11 mouse cellular contexts compared by ENCODE assay signal in genomic region chr1:113297807-113298206, GRCm38 (mm10).
DNase-seq lines count a peak whose midpoint lies in the region; ATAC-seq lines count a peak whose summit lies in the region.
"Had no signal": no experiment of that assay in that cellular context is flagged by ENCODE, and none has a peak within 500 bp of the region (broad histone marks: within the 10 kb centered on the region; RNA-seq: fewer than 3 reads in every experiment).

No protein-coding gene starts in this region.

- 65% methylated on average over 3 of the region's 3 CpGs for WGBS in forebrain, embryonic 14.5 days
- WGBS in forebrain, embryonic 16.5 days, result 59% methylated on average over 3 of the region's 3 CpGs
- WGBS in midbrain, embryonic 16.5 days, result 71% methylated on average over 3 of the region's 3 CpGs

- no peak for ATAC-seq in forebrain, embryonic 14.5 days
- no peak for ATAC-seq in forebrain, embryonic 16.5 days
- no peak for ATAC-seq in granulocyte monocyte progenitor cell, adult 5-6 weeks (replicated peaks; ENCODE audit: poor library complexity, severe bottlenecking)
- ATAC-seq in midbrain, embryonic 16.5 days, result no peak

- H3K36me3 ChIP-seq in forebrain, embryonic 14.5 days (ENCODE audit: control insufficient read depth, insufficient read depth, low read length), result no peaks in the 10 kb centered on the region
- no peaks in the 10 kb centered on the region for H3K36me3 ChIP-seq in forebrain, embryonic 16.5 days (ENCODE audit: control insufficient read depth, insufficient read depth)
- no peaks in the 10 kb centered on the region for H3K36me3 ChIP-seq in midbrain, embryonic 16.5 days (ENCODE audit: control insufficient read depth, insufficient read depth, low read length)
- H3K36me3 ChIP-seq: limb, embryonic 15.5 days had no signal

- H3K4me2 ChIP-seq in forebrain, embryonic 14.5 days (ENCODE audit: low read length), result no peak overlapping the region
- H3K4me2 ChIP-seq in forebrain, embryonic 16.5 days (ENCODE audit: low read length), result no peak overlapping the region
- no peak overlapping the region for H3K4me2 ChIP-seq in midbrain, embryonic 16.5 days (ENCODE audit: low read length)
- H3K4me2 ChIP-seq: limb, embryonic 15.5 days had no signal

- no peak overlapping the region for H3K9ac ChIP-seq in forebrain, embryonic 14.5 days (ENCODE audit: low read length)
- H3K9ac ChIP-seq in forebrain, embryonic 16.5 days (replicated peaks; ENCODE audit: low read depth, low read length), result no peak overlapping the region
- no peak overlapping the region for H3K9ac ChIP-seq in midbrain, embryonic 16.5 days (ENCODE audit: low read depth, low read length)
- H3K9ac ChIP-seq: limb, embryonic 15.5 days had no signal

- H3K27ac ChIP-seq in forebrain, embryonic 14.5 days (ENCODE audit: low read depth, low read length), result no peak overlapping the region
- no peak overlapping the region for H3K27ac ChIP-seq in forebrain, embryonic 16.5 days (ENCODE audit: low read length)
- no peak overlapping the region for H3K27ac ChIP-seq in midbrain, embryonic 16.5 days (ENCODE audit: low read length)
- H3K27ac ChIP-seq: limb, embryonic 15.5 days had no signal

- H3K4me1 ChIP-seq in forebrain, embryonic 14.5 days (ENCODE audit: control insufficient read depth, insufficient read depth, low read length), result no peaks in the 10 kb centered on the region
- H3K4me1 ChIP-seq in forebrain, embryonic 16.5 days (replicated peaks; ENCODE audit: control insufficient read depth, insufficient read depth, low read length), result no peaks in the 10 kb centered on the region
- H3K4me1 ChIP-seq in midbrain, embryonic 16.5 days (ENCODE audit: control insufficient read depth, insufficient read depth, low read length), result no peaks in the 10 kb centered on the region
- H3K4me1 ChIP-seq: limb, embryonic 15.5 days had no signal

- no peaks in the 10 kb centered on the region for H3K9me3 ChIP-seq in forebrain, embryonic 14.5 days (replicated peaks; ENCODE audit: control insufficient read depth, low read length)
- H3K9me3 ChIP-seq in forebrain, embryonic 16.5 days (ENCODE audit: control insufficient read depth, low read length), result no peaks in the 10 kb centered on the region
- H3K9me3 ChIP-seq in midbrain, embryonic 16.5 days (replicated peaks; ENCODE audit: control insufficient read depth, low read length, poor library complexity, severe bottlenecking), result no peaks in the 10 kb centered on the region
- H3K9me3 ChIP-seq: limb, embryonic 15.5 days had no signal

- no peaks in the 10 kb centered on the region for H3K27me3 ChIP-seq in forebrain, embryonic 14.5 days (replicated peaks; ENCODE audit: control insufficient read depth, insufficient read depth, low read length)
- no peaks in the 10 kb centered on the region for H3K27me3 ChIP-seq in forebrain, embryonic 16.5 days (replicated peaks; ENCODE audit: control insufficient read depth, insufficient read depth, low read length)
- no peaks in the 10 kb centered on the region for H3K27me3 ChIP-seq in midbrain, embryonic 16.5 days (ENCODE audit: control insufficient read depth, insufficient read depth, low read depth, low read length)
- H3K27me3 ChIP-seq: CH12.LX; limb, embryonic 15.5 days had no signal

- peak; percentile 42 for DNase-seq in forebrain, embryonic 14.5 days (ENCODE audit: low spot score)
- DNase-seq in adipocyte (ENCODE audit: low spot score), result peak; percentile 34
- DNase-seq in layer of hippocampus, adult 18-20 months (ENCODE audit: low spot score in 2 of 2), result peak; percentile 3 to 47
- peak; percentile 30 for DNase-seq in left cerebral cortex, postnatal 4 days
- DNase-seq in lung, adult 18-20 months, result no peak
- DNase-seq: gastrocnemius, postnatal 10 days had no signal

- intact Hi-C loops in left cerebral cortex, postnatal 4 days (cut with DNase I), result no loop called here

- no peak overlapping the region for H3K4me3 ChIP-seq in forebrain, embryonic 14.5 days (ENCODE audit: low read depth, low read length)
- no peak overlapping the region for H3K4me3 ChIP-seq in forebrain, embryonic 16.5 days (replicated peaks; ENCODE audit: low read length)
- H3K4me3 ChIP-seq in midbrain, embryonic 16.5 days (ENCODE audit: low read depth, low read length), result no peak overlapping the region
- H3K4me3 ChIP-seq: limb, embryonic 15.5 days had no signal

Comparison
In these comparisons a context has a peak if more than half of its experiments do, and no peak if none do; other contexts are left out.
1. DNase-seq: peak in forebrain, embryonic 14.5 days (single experiment), adipocyte (single experiment), layer of hippocampus, adult 18-20 months (2 of 2) and left cerebral cortex, postnatal 4 days (single experiment); none in lung, adult 18-20 months (0 of 2).